In genomic region chr5:113694000-113694399, GRCm38 (mm10) we compare ENCODE assay signal across 26 mouse cellular contexts. TPM values are rescaled to one million over a fixed set of nuclear protein-coding genes. Genes with fewer than 3 reads are reported as not detected.
A peak's percentile ranks its signal among the peaks of the same experiment; 100 is the strongest.
DNase-seq lines count a peak whose midpoint lies in the region; ATAC-seq lines count a peak whose summit lies in the region.
"Had no signal": no experiment of that assay in that cellular context is flagged by ENCODE, and none has a peak within 500 bp of the region (broad histone marks: within the 10 kb centered on the region; RNA-seq: fewer than 3 reads in every experiment).

No protein-coding gene starts in this region.

- H3K4me3 ChIP-seq in intestine, embryonic 14.5 days (ENCODE audit: low read depth, low read length): no peak overlapping the region
- H3K4me3 ChIP-seq in intestine, embryonic 15.5 days (replicated peaks): no peak overlapping the region
- no peak overlapping the region for H3K4me3 ChIP-seq in limb, embryonic 13.5 days
- H3K4me3 ChIP-seq: erythroblast, embryonic 14.5 days; forebrain, embryonic 13.5 days; gastrocnemius, adult 2 months; heart, embryonic 15.5 days; kidney, embryonic 15.5 days; liver, embryonic 13.5 days; midbrain, embryonic 12.5 days had no signal

- peak; percentile 52 to 63 for DNase-seq in cerebellum, postnatal 10 days
- no peak for DNase-seq in cerebellum, postnatal 4 days (ENCODE audit: low spot score in 2 of 2)
- no peak for DNase-seq in intestine, embryonic 14.5 days (ENCODE audit: low spot score)
- peak; percentile 70 for DNase-seq in MN1 (ENCODE audit: low spot score)
- no peak for DNase-seq in frontal cortex, adult 2 months (ENCODE audit: extremely low spot score in 1 of 2, low spot score in 1 of 2)
- DNase-seq in urinary bladder, postnatal 36 days (ENCODE audit: low spot score in 2 of 2): no peak
- DNase-seq: cerebellum, adult 2 months; heart, postnatal 4 days; kidney, postnatal 4 days; liver, embryonic 13.5 days; lung, adult 2 months; lung, postnatal 14 days; thymus, adult 18-20 months; thymus, postnatal 36 days had no signal

- no peaks in the 10 kb centered on the region for H3K27me3 ChIP-seq in intestine, embryonic 14.5 days (replicated peaks; ENCODE audit: control insufficient read depth, insufficient read depth, low read length)
- no peaks in the 10 kb centered on the region for H3K27me3 ChIP-seq in intestine, embryonic 15.5 days (replicated peaks)
- no peaks in the 10 kb centered on the region for H3K27me3 ChIP-seq in limb, embryonic 13.5 days
- H3K27me3 ChIP-seq: forebrain, embryonic 13.5 days; heart, embryonic 15.5 days; kidney, embryonic 15.5 days; liver, embryonic 13.5 days; midbrain, embryonic 12.5 days had no signal

- no peak overlapping the region for H3K4me2 ChIP-seq in intestine, embryonic 14.5 days (ENCODE audit: low read length)
- no peak overlapping the region; the same call in 1 of the 2 replicates for H3K4me2 ChIP-seq in intestine, embryonic 15.5 days (replicated peaks)
- H3K4me2 ChIP-seq in limb, embryonic 13.5 days (replicated peaks): peak overlapping the region; percentile 52
- H3K4me2 ChIP-seq: forebrain, embryonic 13.5 days; heart, embryonic 15.5 days; kidney, embryonic 15.5 days; liver, embryonic 13.5 days; midbrain, embryonic 12.5 days had no signal

- no peaks in the 10 kb centered on the region for H3K36me3 ChIP-seq in intestine, embryonic 14.5 days (ENCODE audit: control insufficient read depth, insufficient read depth, low read length)
- no peaks in the 10 kb centered on the region for H3K36me3 ChIP-seq in intestine, embryonic 15.5 days
- H3K36me3 ChIP-seq in limb, embryonic 13.5 days: no peaks in the 10 kb centered on the region
- H3K36me3 ChIP-seq: heart, embryonic 15.5 days; kidney, embryonic 15.5 days; liver, embryonic 13.5 days; midbrain, embryonic 12.5 days had no signal

- H3K4me1 ChIP-seq in intestine, embryonic 14.5 days (replicated peaks; ENCODE audit: control insufficient read depth, insufficient read depth, low read length): peaks cover 11% of the 10 kb centered on the region
- peaks cover 14% of the 10 kb centered on the region; the same call in 1 of the 2 replicates for H3K4me1 ChIP-seq in intestine, embryonic 15.5 days (replicated peaks)
- peaks cover 38% of the 10 kb centered on the region for H3K4me1 ChIP-seq in limb, embryonic 13.5 days
- H3K4me1 ChIP-seq: heart, embryonic 15.5 days; liver, embryonic 13.5 days had no signal

- ATAC-seq in intestine, embryonic 14.5 days (replicated peaks; ENCODE audit: low FRiP score, low TSS enrichment, low read depth): no peak
- no peak for ATAC-seq in intestine, embryonic 15.5 days
- no peak for ATAC-seq in limb, embryonic 13.5 days (ENCODE audit: low FRiP score, low read depth)
- ATAC-seq: forebrain, embryonic 13.5 days; intestine, postnatal 0 days had no signal

- WGBS in intestine, embryonic 14.5 days: 31% methylated on average over 4 of the region's 4 CpGs
- 36% methylated on average over 4 of the region's 4 CpGs for WGBS in intestine, embryonic 15.5 days
- 32% methylated on average over 4 of the region's 4 CpGs for WGBS in limb, embryonic 13.5 days

- no peaks in the 10 kb centered on the region for H3K9me3 ChIP-seq in intestine, embryonic 14.5 days (ENCODE audit: control insufficient read depth, low read length)
- no peaks in the 10 kb centered on the region for H3K9me3 ChIP-seq in intestine, embryonic 15.5 days
- H3K9me3 ChIP-seq in limb, embryonic 13.5 days: peaks cover 4% of the 10 kb centered on the region; the same call in 1 of the 2 replicates
- H3K9me3 ChIP-seq: heart, embryonic 15.5 days; kidney, embryonic 15.5 days had no signal

- no peak overlapping the region for H3K9ac ChIP-seq in intestine, embryonic 14.5 days (ENCODE audit: low read length)
- H3K9ac ChIP-seq in intestine, embryonic 15.5 days: no peak overlapping the region
- H3K9ac ChIP-seq in limb, embryonic 13.5 days: 0 out of 2 replicates have a peak overlapping the region, but pooled peaks have one; percentile 8
- H3K9ac ChIP-seq: forebrain, embryonic 13.5 days; heart, embryonic 15.5 days; kidney, embryonic 15.5 days; liver, embryonic 13.5 days; midbrain, embryonic 12.5 days had no signal

- H3K27ac ChIP-seq in intestine, embryonic 14.5 days (ENCODE audit: low read depth): peak overlapping the region; percentile 7; the same call in 1 of the 2 replicates
- no peak overlapping the region for H3K27ac ChIP-seq in intestine, embryonic 15.5 days
- H3K27ac ChIP-seq in limb, embryonic 13.5 days: peak overlapping the region; percentile 95
- H3K27ac ChIP-seq: forebrain, embryonic 13.5 days; gastrocnemius, adult 2 months; heart, embryonic 15.5 days; kidney, embryonic 15.5 days; liver, embryonic 13.5 days; midbrain, embryonic 12.5 days had no signal

RNA-seq across cellular contexts. Expression of gene 1700069L16Rik, which starts 30.6 kb away (rescaled TPM):
- not detected in 2 replicates for polyA plus RNA-seq in intestine, embryonic 14.5 days (2014; fragmentation: Nextera tagmentation; extraction: Ambion mirVana)
- polyA plus RNA-seq in intestine, embryonic 15.5 days (2015; fragmentation: Nextera tagmentation; extraction: Ambion mirVana): not detected in 2 replicates
- polyA plus RNA-seq in limb, embryonic 13.5 days (2015; fragmentation: Nextera tagmentation; extraction: Ambion mirVana): not detected in 2 replicates
- polyA plus RNA-seq in frontal cortex, adult 2 months (2012; rRNA removed): not detected in 2 replicates
- polyA plus RNA-seq: cortical plate, adult 2 months; embryonic facial prominence, embryonic 11.5 days; erythroblast, embryonic 14.5 days; forebrain, embryonic 13.5 days; heart, embryonic 15.5 days; intestine, postnatal 0 days; kidney, embryonic 15.5 days; liver, embryonic 13.5 days; lung, adult 2 months; midbrain, embryonic 12.5 days; small intestine, adult 2 months had no signal

RNA-seq across cellular contexts. Expression of gene Ficd, which starts 41.6 kb away (rescaled TPM):
- polyA plus RNA-seq in intestine, embryonic 14.5 days (2014; fragmentation: Nextera tagmentation; extraction: Ambion mirVana): 3.3 and 3.6 TPM in 2 replicates
- polyA plus RNA-seq in intestine, embryonic 15.5 days (2015; fragmentation: Nextera tagmentation; extraction: Ambion mirVana): 5.4 and 6.2 TPM in 2 replicates
- polyA plus RNA-seq in limb, embryonic 13.5 days (2015; fragmentation: Nextera tagmentation; extraction: Ambion mirVana): 5.8 and 6.4 TPM in 2 replicates
- polyA plus RNA-seq in frontal cortex, adult 2 months (2012; rRNA removed): 9.4 and 9.5 TPM in 2 replicates

RNA-seq across cellular contexts. Expression of gene Cmklr1, which starts 43.8 kb away (rescaled TPM):
- polyA plus RNA-seq in intestine, embryonic 14.5 days (2014; fragmentation: Nextera tagmentation; extraction: Ambion mirVana): 1.6 and 2.4 TPM in 2 replicates
- 2.4 and 3.7 TPM in 2 replicates for polyA plus RNA-seq in intestine, embryonic 15.5 days (2015; fragmentation: Nextera tagmentation; extraction: Ambion mirVana)
- polyA plus RNA-seq in limb, embryonic 13.5 days (2015; fragmentation: Nextera tagmentation; extraction: Ambion mirVana): 3.6 and 3.7 TPM in 2 replicates
- 3.0 and 4.0 TPM in 2 replicates for polyA plus RNA-seq in frontal cortex, adult 2 months (2012; rRNA removed)
- polyA plus RNA-seq: erythroblast, embryonic 14.5 days had no signal

Comparison
In these comparisons a context has a peak if more than half of its experiments do, and no peak if none do; other contexts are left out.
1. DNase-seq: peak in cerebellum, postnatal 10 days (2 of 2) and MN1 (single experiment); none in cerebellum, postnatal 4 days (0 of 2), intestine, embryonic 14.5 days (single experiment), frontal cortex, adult 2 months (0 of 2) and urinary bladder, postnatal 36 days (0 of 2).